Mouse (Mus musculus): ENCODE data around the gene Ugt2a2.
"Not testable (repeated sequence)": the region's sequence is repeated elsewhere in the genome, so short reads cannot be mapped to it uniquely, and the experiment has no call there.

The Ugt2a2 gene

GRCm38 (mm10) chr5:87482160-87482559, at the start of gene Ugt2a2:
Gene Ugt2a2 (minus strand): TSS chr5:87482260.
- in situ Hi-C loops (cut with MboI) = no loop called here

- in situ Hi-C loops (cut with MboI) = not testable (repeated sequence)
These were observed 41.5 kb upstream of the Ugt2a2 start for GRCm38 (mm10) chr5:87523561-87523960.

- in situ Hi-C loops (cut with MboI) = no loop called here
These were observed 23.9 kb upstream of the Ugt2a2 start for GRCm38 (mm10) chr5:87505776-87506458.

- in situ Hi-C loops (cut with MboI) = no loop called here
These were observed 20.6 kb upstream of the Ugt2a2 start for GRCm38 (mm10) chr5:87502687-87503086.

- in situ Hi-C loops (cut with MboI) = no loop called here
These were observed 17.3 kb upstream of the Ugt2a2 start for GRCm38 (mm10) chr5:87499341-87499740.

- in situ Hi-C loops (cut with MboI) = no loop called here
These were observed 16.9 kb upstream of the Ugt2a2 start for GRCm38 (mm10) chr5:87498936-87499335.

GRCm38 (mm10) chr5:87490771-87491170, 8.7 kb upstream of the Ugt2a2 start, which contains the start of gene Ugt2a1:
Gene Ugt2a1 (minus strand): TSS chr5:87490871.
- in situ Hi-C loops (cut with MboI) = no loop called here

GRCm38 (mm10) chr5:87486706-87487105, 4.6 kb upstream of the Ugt2a2 start, which contains the start of gene Gm43638:
Gene Gm43638 (minus strand): TSS chr5:87486806.
- in situ Hi-C loops (cut with MboI) = not testable (repeated sequence)

- in situ Hi-C loops (cut with MboI) = no loop called here
These were observed 23.2 kb downstream of the Ugt2a2 start for GRCm38 (mm10) chr5:87458810-87459209.

GRCm38 (mm10) chr5:87457701-87458100, 24.4 kb downstream of the Ugt2a2 start:
- in situ Hi-C loops (cut with MboI) = no loop called here

- in situ Hi-C loops (cut with MboI) = no loop called here
These were observed 25.7 kb downstream of the Ugt2a2 start for GRCm38 (mm10) chr5:87456216-87456850.

- in situ Hi-C loops (cut with MboI) = no loop called here
These were observed 26.5 kb downstream of the Ugt2a2 start for GRCm38 (mm10) chr5:87455519-87455918.

- in situ Hi-C loops (cut with MboI) = not testable (repeated sequence)
These were observed 29.5 kb downstream of the Ugt2a2 start for GRCm38 (mm10) chr5:87452514-87452913.

GRCm38 (mm10) chr5:87436264-87436663, 45.8 kb downstream of the Ugt2a2 start:
- in situ Hi-C loops (cut with MboI) = no loop called here

GRCm38 (mm10) chr5:87425676-87426075, 56.4 kb downstream of the Ugt2a2 start:
- in situ Hi-C loops (cut with MboI) = no loop called here

GRCm38 (mm10) chr5:87424041-87424440, 58.0 kb downstream of the Ugt2a2 start, which contains the start of gene Ugt2b38:
Gene Ugt2b38 (minus strand): TSS chr5:87424203.
- in situ Hi-C loops (cut with MboI) = not testable (repeated sequence)
